Mouse (Mus musculus) testis, adult 2 months (tissue): ENCODE data around the gene Polr2c.

Source experiments
- CTCF ChIP-seq: fragments of 200-500 bp; IDR thresholded peaks from 2 replicates; pipeline ENCODE4 v1.5.1; 2012; ENCODE audit warnings: low read depth, mild to moderate bottlenecking, inconsistent platforms, low read length, moderate library complexity; ENCODE audit not compliant: control insufficient read depth, insufficient read depth, insufficient replicate concordance
- POLR2A ChIP-seq: fragments of 200-500 bp; IDR thresholded peaks from 2 replicates; pipeline ENCODE4 v1.6.1; 2012; ENCODE audit warnings: low read depth, mild to moderate bottlenecking, inconsistent platforms, low read length, moderate library complexity; ENCODE audit not compliant: control insufficient read depth

- TF ChIP-seq POLR2A (no peak), CTCF (no peak)
These were observed 9.7 kb downstream of the Polr2c start for GRCm38 (mm10) chr8:94866921-94867320.
